Mouse (Mus musculus) hindbrain, embryonic 16.5 days (tissue): Measurements from ENCODE around the gene Tgfbr3. TPM values are rescaled to one million over a fixed set of nuclear protein-coding genes. Genes with fewer than 3 reads are reported as not detected.

ENCODE experiments used
- ATAC-seq: fragments of 200-750 bp; cut with Nextera tagmentation; 2 replicates; pipeline ENCODE4 v1.8.0; 2017; ENCODE audit warnings: moderate TSS enrichment, moderate library complexity
- H3K27ac ChIP-seq: fragments of 300-500 bp; sonication (generic); 2 replicates; pipeline ENCODE4 v1.5.1; 2014; ENCODE audit warnings: low read depth, mild to moderate bottlenecking, control low read depth, low read length, moderate library complexity
- H3K27me3 ChIP-seq: fragments of 300-500 bp; sonication (generic); replicated peaks from 2 replicates; pipeline ENCODE4 v1.6.1; 2014; ENCODE audit warnings: low read length; ENCODE audit not compliant: control insufficient read depth, insufficient read depth
- H3K36me3 ChIP-seq: fragments of 300-500 bp; sonication (generic); 2 replicates; pipeline ENCODE4 v1.6.1; 2014; ENCODE audit warnings: mild to moderate bottlenecking, low read length, moderate library complexity, mixed read lengths; ENCODE audit not compliant: control insufficient read depth, insufficient read depth
- H3K4me1 ChIP-seq: fragments of 300-500 bp; sonication (generic); 2 replicates; pipeline ENCODE4 v1.6.1; 2014; ENCODE audit warnings: low read depth, low read length; ENCODE audit not compliant: control insufficient read depth, insufficient read depth
- H3K4me2 ChIP-seq: fragments of 300-500 bp; sonication (generic); 2 replicates; pipeline ENCODE4 v1.6.1; 2014; ENCODE audit warnings: mild to moderate bottlenecking, low read length, control low read depth, moderate library complexity
- H3K4me3 ChIP-seq: fragments of 300-500 bp; sonication (generic); 2 replicates; pipeline ENCODE4 v1.5.1; 2014; ENCODE audit warnings: mild to moderate bottlenecking, low read length, control low read depth, moderate library complexity
- H3K9ac ChIP-seq: fragments of 300-500 bp; sonication (generic); 2 replicates; pipeline ENCODE4 v1.6.1; 2014; ENCODE audit warnings: low read depth, mild to moderate bottlenecking, control low read depth, low read length, moderate library complexity
- H3K9me3 ChIP-seq: fragments of 300-500 bp; sonication (generic); 2 replicates; pipeline ENCODE4 v1.6.1; 2014; ENCODE audit warnings: mild to moderate bottlenecking, low read length, moderate library complexity; ENCODE audit not compliant: control insufficient read depth
- WGBS: fragments of 180-500 bp; shearing (Covaris S2); extraction: QIAGEN DNeasy Blood & Tissue Kit; methylation state at CpG from one replicate; pipeline ENCODE4 v1.1.7; 2014; 5-methylcytosine and 5-hydroxymethylcytosine counted together
- polyA plus RNA-seq: library from polyadenylated mRNA; unstranded; fragments of >200 nt; fragmentation: Nextera tagmentation; extraction: Ambion mirVana; gene quantifications from 2 replicates; pipeline ENCODE4 v1.2.1, GENCODE M21; 2015

Gene Tgfbr3
- polyA plus RNA-seq, 1 experiment from 2014 or later, result 5.9 TPM

GRCm38 (mm10) chr5:107223029-107223428, 66.4 kb downstream of the Tgfbr3 start:
- H3K4me2 ChIP-seq, result no peak overlapping the region
- no peaks in the 10 kb centered on the region for H3K36me3 ChIP-seq
- no peak overlapping the region for H3K9ac ChIP-seq
- H3K27ac ChIP-seq, result no peak overlapping the region
- H3K4me3 ChIP-seq, result no peak overlapping the region
- WGBS, result 77% methylated on average over 9 of the region's 9 CpGs
- H3K27me3 ChIP-seq, result no peaks in the 10 kb centered on the region
- H3K4me1 ChIP-seq, result peaks cover 9% of the 10 kb centered on the region; the same call in 1 of the 2 replicates
- H3K9me3 ChIP-seq, result no peaks in the 10 kb centered on the region
- no peak for ATAC-seq

DNA sequence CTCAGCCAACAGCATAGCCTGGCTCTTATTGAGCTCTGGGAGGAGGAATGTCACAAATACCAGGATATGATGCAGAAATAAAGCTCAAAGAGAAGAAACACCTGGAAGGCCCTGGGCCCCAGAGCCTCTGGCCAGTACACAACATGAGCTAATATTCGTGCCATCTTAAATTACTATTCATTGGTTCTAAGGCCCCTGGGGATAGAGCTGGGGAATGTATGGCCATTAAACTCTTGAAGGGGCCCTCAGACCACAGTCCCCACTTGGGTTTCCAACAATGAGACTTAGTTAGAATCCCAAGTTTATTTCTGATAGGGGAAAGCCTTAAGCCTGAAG, 66.8 kb downstream of the Tgfbr3 start:
- 47% methylated on average over 1 of the region's 1 CpGs for WGBS
- Histone ChIP-seq H3K4me1 (peaks cover 9% of the 10 kb centered on the region; the same call in 1 of the 2 replicates), H3K27ac (no peak overlapping the region; the same call in 1 of the 2 replicates), H3K9ac (no peak overlapping the region), H3K9me3 (no peaks in the 10 kb centered on the region), H3K36me3 (no peaks in the 10 kb centered on the region), H3K27me3 (no peaks in the 10 kb centered on the region), H3K4me3 (no peak overlapping the region), H3K4me2 (no peak overlapping the region)
- ATAC-seq, result no peak

- Histone ChIP-seq H3K36me3 (no peaks in the 10 kb centered on the region), H3K9ac (no peak overlapping the region), H3K4me3 (no peak overlapping the region), H3K27me3 (no peaks in the 10 kb centered on the region), H3K4me2 (peak overlapping the region; percentile 4; the same call in 1 of the 2 replicates), H3K27ac (no peak overlapping the region; the same call in 1 of the 2 replicates), H3K9me3 (no peaks in the 10 kb centered on the region), H3K4me1 (peaks cover 9% of the 10 kb centered on the region; the same call in 1 of the 2 replicates)
- peak; percentile 49; the same call in 1 of the 2 replicates for ATAC-seq
- 35% methylated on average over 17 of the region's 17 CpGs for WGBS
These were observed 67.3 kb downstream of the Tgfbr3 start for GRCm38 (mm10) chr5:107221892-107222669.

- no peak overlapping the region for H3K27ac ChIP-seq
- ATAC-seq, result no peak
- H3K9ac ChIP-seq, result no peak overlapping the region
- H3K36me3 ChIP-seq, result no peaks in the 10 kb centered on the region
- 70% methylated on average over 5 of the region's 5 CpGs for WGBS
- no peak overlapping the region for H3K4me2 ChIP-seq
- no peak overlapping the region for H3K4me3 ChIP-seq
- H3K27me3 ChIP-seq, result no peaks in the 10 kb centered on the region
- peaks cover 9% of the 10 kb centered on the region; the same call in 1 of the 2 replicates for H3K4me1 ChIP-seq
- H3K9me3 ChIP-seq, result no peaks in the 10 kb centered on the region
These were observed 68.5 kb downstream of the Tgfbr3 start for GRCm38 (mm10) chr5:107220936-107221335.

GRCm38 (mm10) chr5:107219883-107220282, 69.5 kb downstream of the Tgfbr3 start:
- no peak overlapping the region for H3K4me2 ChIP-seq
- H3K27ac ChIP-seq, result no peak overlapping the region
- no peaks in the 10 kb centered on the region for H3K36me3 ChIP-seq
- no peaks in the 10 kb centered on the region for H3K27me3 ChIP-seq
- H3K4me3 ChIP-seq, result no peak overlapping the region
- WGBS, result 84% methylated on average over 6 of the region's 6 CpGs
- H3K9ac ChIP-seq, result no peak overlapping the region
- H3K9me3 ChIP-seq, result no peaks in the 10 kb centered on the region
- peaks cover 9% of the 10 kb centered on the region; the same call in 1 of the 2 replicates for H3K4me1 ChIP-seq
- no peak for ATAC-seq

- ATAC-seq, result no peak
- Histone ChIP-seq H3K4me1 (peaks cover 9% of the 10 kb centered on the region; the same call in 1 of the 2 replicates), H3K4me2 (no peak overlapping the region), H3K27me3 (no peaks in the 10 kb centered on the region), H3K27ac (no peak overlapping the region), H3K4me3 (no peak overlapping the region), H3K9ac (no peak overlapping the region), H3K9me3 (no peaks in the 10 kb centered on the region), H3K36me3 (no peaks in the 10 kb centered on the region)
- WGBS, result 90% methylated on average over 6 of the region's 6 CpGs
These were observed 70.1 kb downstream of the Tgfbr3 start for GRCm38 (mm10) chr5:107219318-107219717.

GRCm38 (mm10) chr5:107218594-107218993, 70.8 kb downstream of the Tgfbr3 start:
- Histone ChIP-seq H3K27ac (no peak overlapping the region), H3K36me3 (no peaks in the 10 kb centered on the region), H3K4me1 (peaks cover 9% of the 10 kb centered on the region; the same call in 1 of the 2 replicates), H3K9ac (no peak overlapping the region), H3K4me2 (no peak overlapping the region), H3K9me3 (no peaks in the 10 kb centered on the region), H3K4me3 (no peak overlapping the region), H3K27me3 (no peaks in the 10 kb centered on the region)
- WGBS, result 86% methylated on average over 3 of the region's 3 CpGs
- no peak for ATAC-seq

DNA sequence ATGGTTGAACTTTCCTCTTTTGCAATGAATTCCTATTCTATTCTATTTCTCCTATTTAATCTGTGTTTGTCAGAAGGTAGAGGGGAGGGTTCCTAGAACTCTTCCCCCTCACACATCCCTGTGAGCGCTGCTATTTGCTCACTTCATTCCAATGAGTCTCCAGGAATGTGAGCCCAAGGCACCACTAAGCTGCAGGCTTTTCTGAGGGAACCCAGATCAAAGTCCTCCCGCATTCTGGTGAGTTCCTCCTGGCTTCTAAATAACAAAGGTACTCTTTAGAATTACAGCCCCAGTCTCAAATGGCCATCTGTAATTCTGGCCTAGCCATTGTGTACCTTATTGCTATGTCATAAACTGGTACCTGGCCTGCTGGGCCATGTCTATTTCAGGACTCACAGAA, 72.3 kb downstream of the Tgfbr3 start:
- Histone ChIP-seq H3K27ac (no peak overlapping the region), H3K9me3 (no peaks in the 10 kb centered on the region), H3K4me1 (peaks cover 4% of the 10 kb centered on the region; the same call in 1 of the 2 replicates), H3K36me3 (no peaks in the 10 kb centered on the region), H3K27me3 (no peaks in the 10 kb centered on the region), H3K9ac (no peak overlapping the region), H3K4me3 (no peak overlapping the region), H3K4me2 (no peak overlapping the region)
- no peak for ATAC-seq
- 55% methylated on average over 2 of the region's 2 CpGs for WGBS

- H3K9ac ChIP-seq, result no peak overlapping the region
- no peaks in the 10 kb centered on the region for H3K36me3 ChIP-seq
- no peaks in the 10 kb centered on the region for H3K27me3 ChIP-seq
- no peak for ATAC-seq
- H3K9me3 ChIP-seq, result no peaks in the 10 kb centered on the region
- WGBS, result 85% methylated on average over 9 of the region's 9 CpGs
- H3K4me3 ChIP-seq, result no peak overlapping the region
- H3K27ac ChIP-seq, result no peak overlapping the region
- no peak overlapping the region for H3K4me2 ChIP-seq
- H3K4me1 ChIP-seq, result no peaks in the 10 kb centered on the region
These were observed 75.9 kb downstream of the Tgfbr3 start for GRCm38 (mm10) chr5:107213373-107214132.
